Mouse (Mus musculus) myocyte (in vitro differentiated cells): ENCODE data around the gene Zfp512b.

Experiments
- CEBPB ChIP-seq: IDR thresholded peaks from 2 replicates; pipeline ENCODE4 v1.6.1; 2011; ENCODE audit warnings: mild to moderate bottlenecking, moderate library complexity; ENCODE audit not compliant: poor library complexity, insufficient read depth, severe bottlenecking
- POLR2AphosphoS2 ChIP-seq: IDR thresholded peaks from one replicate; pipeline ENCODE4 v1.6.1; 2011; ENCODE audit warnings: low read depth, control low read depth; ENCODE audit not compliant: insufficient read length
- REST ChIP-seq: IDR thresholded peaks from one replicate; pipeline ENCODE4 v1.6.1; 2011; ENCODE audit warnings: mild to moderate bottlenecking, control low read depth, moderate library complexity; ENCODE audit not compliant: insufficient read depth, insufficient read length

- no peak for TF ChIP-seq REST
- TF ChIP-seq POLR2AphosphoS2 = no peak
- no peak for TF ChIP-seq CEBPB
These were observed 42.4 kb downstream of the Zfp512b start for GRCm38 (mm10) chr2:181550233-181550632.
